Mouse (Mus musculus) left cerebral cortex, adult 9 months (tissue): ENCODE measurements around the gene Csf1.

Source experiments
- DNase-seq, 2 experiments: peaks; one replicate each; pipeline ENCODE4 v3.0.0; 2022; ENCODE audit warnings: low spot score in 2 of 2

Gene Csf1

GRCm38 (mm10) chr3:107759929-107760581, at the start of gene Csf1:
TSS of gene Csf1 (minus strand) at chr3:107760469.
- peak in 1 of 2 experiments; percentile 82 for DNase-seq

DNA sequence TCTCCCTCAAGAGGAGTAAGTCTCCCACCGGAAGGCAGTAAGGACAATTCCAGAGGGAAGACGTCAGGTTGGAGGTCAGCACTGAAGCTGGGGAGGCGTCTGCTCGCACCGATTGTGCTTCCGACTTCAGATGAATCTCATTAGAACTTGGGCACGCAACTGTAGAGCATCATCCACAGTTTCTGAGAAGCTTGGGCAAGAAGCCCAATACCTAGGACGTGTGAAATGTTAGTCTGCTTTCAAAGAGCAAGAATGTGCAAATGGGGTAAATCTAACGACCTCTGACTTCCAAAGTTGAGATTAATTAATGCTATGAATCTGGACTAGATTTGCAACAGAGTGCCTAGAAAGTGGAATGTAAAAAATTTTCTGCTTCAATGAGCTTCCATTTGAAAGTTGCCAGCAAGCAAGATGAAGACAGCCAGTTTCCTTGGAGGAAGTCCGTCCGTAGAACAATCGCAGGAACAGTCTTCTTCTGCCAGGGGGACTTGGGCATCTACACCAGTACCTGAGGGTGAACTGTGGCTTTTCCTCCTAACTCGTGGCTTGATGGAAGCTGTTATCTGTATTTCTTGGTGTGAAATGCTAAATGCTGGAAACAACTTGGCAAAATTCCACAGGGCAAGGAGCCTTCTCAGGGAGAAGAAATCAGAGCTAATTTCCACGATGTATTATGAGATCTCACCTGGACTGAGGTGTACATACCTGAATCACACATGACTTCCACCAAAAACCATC, 47.9 kb upstream of the Csf1 start:
- DNase-seq: no peak

- DNase-seq: no peak
Measured at GRCm38 (mm10) chr3:107807386-107807974, 47.2 kb upstream of the Csf1 start.

- no peak for DNase-seq
Measured at GRCm38 (mm10) chr3:107806916-107807315, 46.6 kb upstream of the Csf1 start.

DNA sequence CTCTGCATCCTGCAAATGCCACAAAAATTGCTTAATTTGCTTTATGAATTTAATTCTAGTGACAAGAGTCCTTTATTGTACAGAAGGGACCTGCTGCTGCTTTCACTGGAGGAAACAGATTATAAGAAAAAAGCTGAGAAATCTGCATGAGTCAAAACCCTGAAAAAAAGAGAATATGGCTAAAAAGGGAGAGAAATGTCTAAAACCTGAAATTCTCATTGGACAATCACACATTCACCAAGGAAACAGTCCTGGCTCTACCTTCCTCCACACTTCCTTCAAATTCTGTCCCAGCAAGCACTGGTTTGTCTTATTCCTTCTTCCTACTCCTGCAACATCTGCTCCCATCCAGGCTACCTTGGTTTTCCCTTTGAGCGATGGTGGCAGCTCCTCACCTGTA, 44.5 kb upstream of the Csf1 start:
- no peak for DNase-seq

- no peak for DNase-seq
Measured at GRCm38 (mm10) chr3:107802185-107802946, 42.1 kb upstream of the Csf1 start.

- no peak for DNase-seq
Measured at GRCm38 (mm10) chr3:107798946-107799345, 38.7 kb upstream of the Csf1 start.

GRCm38 (mm10) chr3:107796191-107796983, 36.1 kb upstream of the Csf1 start:
- DNase-seq: no peak

DNA sequence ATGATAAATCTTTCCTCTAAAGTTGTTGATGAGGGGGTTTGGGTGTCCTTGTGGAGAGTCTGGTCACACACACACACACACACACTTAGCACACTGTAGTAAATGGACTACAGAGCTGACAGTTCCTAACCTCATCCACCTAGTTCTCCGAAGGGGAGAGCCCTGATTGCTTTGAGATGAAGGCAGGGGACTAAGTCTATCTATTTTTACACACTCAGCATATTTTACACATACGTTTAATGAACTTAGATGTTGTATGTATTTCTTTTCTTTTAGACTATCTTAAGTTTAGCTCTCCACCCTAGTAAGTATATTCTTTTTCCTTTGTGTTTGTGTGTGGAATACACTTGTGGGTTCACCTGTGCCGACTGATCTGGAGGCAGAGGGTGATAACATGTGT, 34.6 kb upstream of the Csf1 start:
- no peak for DNase-seq

GRCm38 (mm10) chr3:107793300-107794201, 33.3 kb upstream of the Csf1 start:
- peak; percentile 59 to 70 for DNase-seq

DNA sequence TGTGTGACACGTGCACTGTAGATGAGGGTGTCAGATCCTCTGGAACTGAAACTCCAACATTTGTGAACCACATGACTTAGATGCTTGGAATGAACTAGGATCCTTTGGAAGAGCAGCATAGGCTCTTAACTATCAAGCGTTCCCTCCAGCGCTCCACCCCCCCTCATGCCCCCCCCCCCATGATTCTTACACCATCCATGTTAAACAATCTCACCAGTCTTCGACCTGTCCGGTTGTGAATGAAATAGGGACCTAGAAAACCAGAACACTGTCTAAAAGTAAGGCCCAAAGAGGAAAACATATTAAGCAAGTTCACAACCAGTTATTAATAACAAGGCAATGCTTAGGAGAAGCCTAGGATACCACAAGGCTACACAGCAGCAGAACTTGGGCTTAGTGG, 32.5 kb upstream of the Csf1 start:
- no peak for DNase-seq

DNA sequence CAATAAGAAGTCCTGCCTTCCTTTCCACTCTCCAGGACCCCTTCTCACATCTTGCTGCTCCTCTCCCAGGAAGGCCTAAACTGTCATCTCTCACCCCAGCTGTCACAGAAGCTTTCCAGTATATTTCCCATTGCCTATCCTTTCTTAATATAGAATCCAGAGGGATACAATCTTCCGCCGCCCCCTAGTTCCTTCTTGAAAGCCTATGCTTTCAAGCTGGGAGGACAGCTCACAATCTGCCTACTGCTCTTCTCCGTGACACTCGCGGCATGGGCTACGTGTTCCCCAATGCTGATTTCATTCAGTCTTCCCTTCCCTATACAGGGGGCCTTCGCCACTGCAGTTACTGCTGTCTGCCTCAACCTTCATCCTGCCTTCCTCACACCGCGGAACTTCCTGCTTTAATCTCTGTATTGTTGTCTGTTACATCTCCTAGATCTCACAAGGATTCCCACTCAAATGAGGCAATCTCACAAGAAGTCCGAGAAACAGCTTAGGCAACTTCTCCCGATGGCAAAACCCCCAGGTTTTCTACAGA, 30.6 kb upstream of the Csf1 start:
- no peak for DNase-seq

DNA sequence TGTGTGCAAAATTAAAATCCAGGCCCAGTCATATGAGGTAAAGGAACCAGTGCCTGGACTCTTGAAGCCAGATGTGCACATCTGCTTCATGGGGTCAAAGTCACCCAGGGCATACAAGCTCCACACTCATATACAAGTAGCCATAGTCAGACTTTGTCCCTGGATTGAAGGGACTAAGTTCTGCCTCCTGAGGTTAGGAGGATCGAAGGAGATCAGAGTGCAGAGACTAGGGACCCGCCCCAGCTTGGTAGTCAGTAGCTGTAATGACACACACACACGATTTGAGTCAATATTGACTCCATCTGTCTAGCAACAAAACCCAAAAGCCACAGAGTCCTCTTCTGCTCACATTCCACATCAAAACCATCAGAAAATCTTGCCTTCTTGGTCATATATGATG, 30.0 kb upstream of the Csf1 start:
- DNase-seq: no peak

DNA sequence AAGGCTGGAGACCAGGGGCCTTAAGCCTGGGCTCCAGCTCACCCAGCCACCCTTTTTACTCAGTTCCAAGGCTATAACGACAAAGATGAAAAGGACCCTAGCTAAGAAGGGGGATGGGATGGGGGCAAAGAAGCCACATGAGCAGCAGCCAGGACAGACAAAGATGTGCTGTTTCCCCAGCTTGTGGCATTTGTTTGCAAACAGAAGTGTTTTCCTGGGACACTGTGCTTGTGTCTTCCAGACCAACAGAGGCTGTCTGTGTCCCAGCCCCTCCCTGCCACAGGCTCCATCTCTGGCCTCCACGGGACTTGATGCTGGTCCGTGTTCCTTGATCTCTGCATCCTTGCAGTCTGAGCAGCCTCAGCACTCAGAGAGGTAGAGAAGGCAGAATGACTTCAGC, 28.6 kb upstream of the Csf1 start:
- DNase-seq: peak in 1 of 2 experiments; percentile 41

- DNase-seq: no peak
Measured at GRCm38 (mm10) chr3:107787613-107788501, 27.6 kb upstream of the Csf1 start.

- no peak for DNase-seq
Measured at GRCm38 (mm10) chr3:107786980-107787612, 26.8 kb upstream of the Csf1 start.

GRCm38 (mm10) chr3:107786344-107786743, 26.1 kb upstream of the Csf1 start:
- DNase-seq: no peak

DNA sequence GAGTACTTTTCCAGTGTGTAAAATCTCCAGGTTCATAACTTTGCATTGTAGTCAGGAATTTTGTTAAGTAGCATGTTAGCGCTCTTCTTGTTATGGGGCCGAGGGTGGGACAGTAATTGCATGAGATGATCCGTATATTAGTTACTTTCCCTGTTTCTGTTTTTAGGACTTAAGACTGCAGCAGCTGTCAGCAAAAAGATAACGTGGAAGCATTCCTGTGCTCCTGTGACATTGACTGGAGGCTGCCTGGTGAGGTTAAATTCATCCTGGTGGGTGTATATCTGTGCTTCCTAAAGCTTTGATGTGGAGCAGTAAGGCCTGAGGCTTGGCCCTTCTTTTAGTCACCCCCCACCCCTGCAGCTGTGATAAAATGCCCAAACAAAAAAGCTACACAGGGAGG, 25.3 kb upstream of the Csf1 start:
- DNase-seq: no peak

GRCm38 (mm10) chr3:107783315-107783714, 23.0 kb upstream of the Csf1 start:
- DNase-seq: no peak
